Mouse (Mus musculus) testis, adult 2 months (tissue): ENCODE data around the gene Arid4a.

Experiments used
- CTCF ChIP-seq: fragments of 200-500 bp; IDR thresholded peaks from 2 replicates; pipeline ENCODE4 v1.5.1; 2012; ENCODE audit warnings: low read depth, mild to moderate bottlenecking, inconsistent platforms, low read length, moderate library complexity; ENCODE audit not compliant: control insufficient read depth, insufficient read depth, insufficient replicate concordance
- POLR2A ChIP-seq: fragments of 200-500 bp; IDR thresholded peaks from 2 replicates; pipeline ENCODE4 v1.6.1; 2012; ENCODE audit warnings: low read depth, mild to moderate bottlenecking, inconsistent platforms, low read length, moderate library complexity; ENCODE audit not compliant: control insufficient read depth

DNA sequence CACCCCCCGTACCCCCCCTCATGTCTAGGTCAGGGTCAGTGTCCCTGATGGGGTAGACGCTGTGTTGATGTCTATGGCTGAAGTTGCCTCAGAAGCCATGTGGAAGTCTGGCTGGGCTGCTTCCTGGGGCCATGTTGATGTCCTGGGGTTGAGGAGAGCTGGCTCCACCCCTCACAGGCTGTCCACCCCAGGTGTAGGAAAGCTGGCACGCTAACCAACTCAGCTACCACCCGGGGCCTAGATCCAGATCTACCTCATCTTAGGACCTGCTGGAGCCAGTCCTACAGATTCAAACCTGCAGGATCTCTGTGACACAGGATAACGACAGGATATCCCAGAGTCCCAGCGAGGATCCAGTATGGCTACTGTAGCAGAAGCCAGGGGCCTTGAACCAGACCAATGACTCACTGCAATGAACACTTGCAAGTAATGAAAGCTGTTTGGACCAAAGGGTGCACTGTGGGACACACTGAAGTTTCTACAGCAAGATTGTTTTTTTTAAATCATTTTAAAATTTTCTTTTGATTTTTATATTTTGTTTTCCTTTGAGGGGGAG lies 91.5 kb downstream of the Arid4a start:
- TF ChIP-seq CTCF (no peak), POLR2A (no peak)
